Mouse (Mus musculus): ENCODE data around the gene Zfp472.
"Not testable (repeated sequence)": the region's sequence is repeated elsewhere in the genome, so short reads cannot be mapped to it uniquely, and the experiment has no call there.

The Zfp472 gene

DNA sequence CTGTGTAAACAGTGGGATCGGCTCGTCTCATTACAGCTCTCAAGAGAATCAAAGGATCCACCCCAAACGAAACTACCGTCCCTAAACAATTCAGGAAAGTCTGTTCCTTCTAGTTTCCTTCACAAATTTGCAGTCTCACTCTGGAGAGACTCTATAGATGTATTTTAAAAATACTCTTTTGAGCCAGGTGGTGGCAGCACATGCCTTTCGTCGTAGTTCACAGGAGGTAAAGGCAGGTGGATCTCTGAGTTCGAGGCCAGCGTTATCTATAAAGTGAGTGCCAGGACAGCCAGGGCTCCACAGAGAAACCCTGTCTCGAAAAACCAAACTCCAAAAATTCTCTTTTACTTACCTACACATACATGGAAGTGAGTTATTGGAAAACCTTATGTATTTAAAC, 42.7 kb downstream of the Zfp472 start:
- DNase-seq (ENCODE audit: low spot score in 2 of 2): no peak

DNA sequence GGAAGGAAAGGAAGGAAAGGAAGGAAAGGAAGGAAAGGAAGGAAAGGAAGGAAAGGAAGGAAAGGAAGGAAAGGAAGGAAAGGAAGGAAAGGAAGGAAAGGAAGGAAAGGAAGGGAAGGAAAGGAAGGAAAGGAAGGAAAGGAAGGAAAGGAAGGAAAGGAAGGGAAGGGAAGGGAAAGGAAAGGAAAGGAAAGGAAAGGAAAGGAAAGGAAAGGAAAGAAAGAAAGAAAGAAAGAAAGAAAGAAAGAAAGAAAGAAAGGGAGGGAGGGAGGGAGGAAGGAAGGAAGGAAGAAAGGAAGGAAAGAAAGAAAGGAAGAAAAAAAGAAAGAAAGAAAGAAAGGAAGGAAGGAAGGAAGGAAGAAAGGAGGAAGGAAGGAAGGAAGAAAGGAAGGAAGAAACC, 54.8 kb downstream of the Zfp472 start:
- not testable (repeated sequence) for DNase-seq (ENCODE audit: low spot score in 2 of 2)

Data from right cerebral cortex, postnatal 36 days (tissue).